18 mouse cellular contexts compared by ENCODE assay signal in genomic region chr8:70719796-70720270, GRCm38 (mm10). TPM values are rescaled to one million over a fixed set of nuclear protein-coding genes. Genes with fewer than 3 reads are reported as not detected.
DNase-seq lines count a peak whose midpoint lies in the region; ATAC-seq and TF ChIP-seq lines count a peak whose summit lies in the region.
"Had no signal": no experiment of that assay in that cellular context is flagged by ENCODE, and none has a peak within 500 bp of the region (broad histone marks: within the 10 kb centered on the region; RNA-seq: fewer than 3 reads in every experiment).

No protein-coding gene starts in this region.

- TF ChIP-seq POLR2A in lung, adult 2 months (IDR thresholded peaks at IDR 0.05; ENCODE audit: borderline replicate concordance, extremely low read depth, low read depth, low read length): no peak
- no peak for TF ChIP-seq POLR2A in myocyte (IDR thresholded peaks at IDR 0.05; ENCODE audit: insufficient read length, low read depth)

- DNase-seq in cerebellum, postnatal 10 days: peak; percentile 19 to 23
- DNase-seq in cerebellum, adult 8-10 months: no peak
- peak; percentile 20 for DNase-seq in lung, postnatal 10 days
- no peak for DNase-seq in lung, adult 2 months
- DNase-seq in forebrain, embryonic 14.5 days (ENCODE audit: low spot score): no peak
- no peak for DNase-seq in left cerebral cortex, adult 2 months (ENCODE audit: extremely low spot score in 1 of 2, low spot score in 2 of 2)
- DNase-seq: embryo, embryonic 11 days; heart, postnatal 14 days; midbrain, embryonic 14.5 days; right cerebral cortex, postnatal 4 days had no signal

- no peaks in the 10 kb centered on the region for H3K9me3 ChIP-seq in forebrain, embryonic 14.5 days (replicated peaks; ENCODE audit: control insufficient read depth, low read length)
- H3K9me3 ChIP-seq: liver, embryonic 15.5 days; neural tube, embryonic 15.5 days had no signal

- intact Hi-C loops in left cerebral cortex, adult 2 months (cut with DNase I): loop anchor here (1.0 kb wide), 3 partner anchors 32 to 120 kb away; no protein-coding TSS in a partner anchor

- no peak overlapping the region for H3K9ac ChIP-seq in forebrain, embryonic 14.5 days (ENCODE audit: low read length)
- H3K9ac ChIP-seq: liver, embryonic 15.5 days; neural tube, embryonic 15.5 days had no signal

- no peaks in the 10 kb centered on the region for H3K4me1 ChIP-seq in lung, adult 2 months (ENCODE audit: control insufficient read depth, insufficient read depth, low read length)
- no peaks in the 10 kb centered on the region for H3K4me1 ChIP-seq in brown adipose tissue, adult 24 weeks (ENCODE audit: control insufficient read depth, insufficient read depth, insufficient read length, low read length)
- no peaks in the 10 kb centered on the region for H3K4me1 ChIP-seq in forebrain, embryonic 14.5 days (ENCODE audit: control insufficient read depth, insufficient read depth, low read length)
- H3K4me1 ChIP-seq: neural tube, embryonic 15.5 days had no signal

- TF ChIP-seq CTCF in lung, adult 2 months (IDR thresholded peaks at IDR 0.05; ENCODE audit: insufficient read depth, low read length): no peak
- no peak for TF ChIP-seq CTCF in left cerebral cortex, adult 2 months (IDR thresholded peaks at IDR 0.05)

- H3K27me3 ChIP-seq in myocyte (ENCODE audit: control insufficient read depth, insufficient read depth, insufficient read length): no peaks in the 10 kb centered on the region
- H3K27me3 ChIP-seq in forebrain, embryonic 14.5 days (replicated peaks; ENCODE audit: control insufficient read depth, insufficient read depth, low read length): no peaks in the 10 kb centered on the region

- WGBS in lung, adult 2 months: 44% methylated on average over 9 of the region's 9 CpGs
- WGBS in forebrain, embryonic 14.5 days: 70% methylated on average over 9 of the region's 9 CpGs

- peak overlapping the region; percentile 49 for H3K27ac ChIP-seq in brown adipose tissue, adult 24 weeks (replicated peaks; ENCODE audit: low read depth, low read length)
- no peak overlapping the region for H3K27ac ChIP-seq in forebrain, embryonic 14.5 days (ENCODE audit: low read depth, low read length)
- H3K27ac ChIP-seq in left cerebral cortex, adult 2 months: no peak overlapping the region
- H3K27ac ChIP-seq: kidney, postnatal 0 days; liver, embryonic 15.5 days; neural tube, embryonic 15.5 days had no signal

- H3K4me2 ChIP-seq in myocyte (ENCODE audit: low read depth): no peak overlapping the region
- no peak overlapping the region for H3K4me2 ChIP-seq in forebrain, embryonic 14.5 days (ENCODE audit: low read length)
- H3K4me2 ChIP-seq: liver, embryonic 15.5 days; neural tube, embryonic 15.5 days had no signal

- no peaks in the 10 kb centered on the region for H3K79me2 ChIP-seq in myocyte (ENCODE audit: control insufficient read depth, insufficient read depth)

- ATAC-seq in forebrain, embryonic 14.5 days: no peak

- no peak overlapping the region for H3K4me3 ChIP-seq in lung, adult 2 months (replicated peaks; ENCODE audit: extremely low read depth, low read depth, low read length)
- no peak overlapping the region for H3K4me3 ChIP-seq in brown adipose tissue, adult 24 weeks (ENCODE audit: insufficient read depth, low read depth, low read length)
- H3K4me3 ChIP-seq in myocyte: no peak overlapping the region
- H3K4me3 ChIP-seq in forebrain, embryonic 14.5 days (ENCODE audit: low read depth, low read length): no peak overlapping the region
- H3K4me3 ChIP-seq in left cerebral cortex, adult 2 months: no peak overlapping the region
- H3K4me3 ChIP-seq: liver, embryonic 15.5 days; neural tube, embryonic 15.5 days had no signal

- no peaks in the 10 kb centered on the region for H3K36me3 ChIP-seq in myocyte (ENCODE audit: control insufficient read depth, insufficient read depth)
- no peaks in the 10 kb centered on the region for H3K36me3 ChIP-seq in forebrain, embryonic 14.5 days (ENCODE audit: control insufficient read depth, insufficient read depth, low read length)
- H3K36me3 ChIP-seq: liver, embryonic 15.5 days; neural tube, embryonic 15.5 days had no signal

- no peak overlapping the region for H3ac ChIP-seq in myocyte (ENCODE audit: control insufficient read depth, insufficient read length)

TF ChIP-seq in myocyte, 11 proteins besides CTCF, POLR2A, EP300 and RAD21:
- TF ChIP-seq CEBPB (IDR thresholded peaks at IDR 0.05; ENCODE audit: insufficient read depth, poor library complexity, severe bottlenecking) (no peak), MYOD1 (IDR thresholded peaks at IDR 0.05; ENCODE audit: control insufficient read depth in 1 of 3, insufficient read length in 2 of 3, low read depth in 2 of 3) (peak; percentile 53 to 88 (median 77))
TF ChIP-seq in myocyte: peak in this region for 1.

RNA-seq across cellular contexts. Expression of gene Gm3336, which starts 1.5 kb away (rescaled TPM):
- 0.43 and 1.2 TPM in 2 replicates for polyA plus RNA-seq in lung, adult 2 months (2012; rRNA removed)
- not detected in 2 replicates for polyA plus RNA-seq in brown adipose tissue, adult 24 weeks (2012; ENCODE audit: insufficient read depth, insufficient read length, missing spikeins)
- 0.23 TPM for polyA plus RNA-seq in myocyte (2012; fragmentation: generic; extraction: Trizol)
- not detected in 2 replicates for polyA plus RNA-seq in forebrain, embryonic 14.5 days (2014; fragmentation: Nextera tagmentation; extraction: Ambion mirVana)
- not detected for total RNA-seq in left cerebral cortex, adult 2 months (2021)
- total RNA-seq: gastrocnemius, postnatal 4 days; heart, postnatal 14 days; left cerebral cortex, postnatal 10 days had no signal
- polyA plus RNA-seq: midbrain, embryonic 14.5 days; neural tube, embryonic 15.5 days had no signal

RNA-seq across cellular contexts. Expression of gene Pde4c, which starts 3.7 kb away (rescaled TPM):
- 4.1 and 5.5 TPM in 2 replicates for polyA plus RNA-seq in lung, adult 2 months (2012; rRNA removed)
- 0.36 and 1.7 TPM in 2 replicates for polyA plus RNA-seq in brown adipose tissue, adult 24 weeks (2012; ENCODE audit: insufficient read depth, insufficient read length, missing spikeins)
- polyA plus RNA-seq in myocyte (2012; fragmentation: generic; extraction: Trizol): 0.10 TPM
- not detected in 2 replicates for polyA plus RNA-seq in forebrain, embryonic 14.5 days (2014; fragmentation: Nextera tagmentation; extraction: Ambion mirVana)
- 1 to 10 TPM; 1.9 to 3.0 TPM for total RNA-seq in left cerebral cortex, adult 2 months (2021)

RNA-seq across cellular contexts. Expression of gene Iqcn, which starts 16.6 kb away (rescaled TPM):
- polyA plus RNA-seq in lung, adult 2 months (2012; rRNA removed): 0.03 TPM in 1 of 2 replicates, not detected in the other
- polyA plus RNA-seq in brown adipose tissue, adult 24 weeks (2012; ENCODE audit: insufficient read depth, insufficient read length, missing spikeins): not detected in 2 replicates
- polyA plus RNA-seq in myocyte (2012; fragmentation: generic; extraction: Trizol): 0.02 TPM
- polyA plus RNA-seq in forebrain, embryonic 14.5 days (2014; fragmentation: Nextera tagmentation; extraction: Ambion mirVana): 0.06 and 0.10 TPM in 2 replicates
- under 1 TPM; 0.16 to 0.21 TPM for total RNA-seq in left cerebral cortex, adult 2 months (2021)
- total RNA-seq: CH12.LX; gastrocnemius, postnatal 4 days had no signal

RNA-seq across cellular contexts. Expression of gene Jund, which starts 21.1 kb away (rescaled TPM):
- 378 and 717 TPM in 2 replicates for polyA plus RNA-seq in lung, adult 2 months (2012; rRNA removed)
- 106 and 111 TPM in 2 replicates for polyA plus RNA-seq in brown adipose tissue, adult 24 weeks (2012; ENCODE audit: insufficient read depth, insufficient read length, missing spikeins)
- 246 TPM for polyA plus RNA-seq in myocyte (2012; fragmentation: generic; extraction: Trizol)
- polyA plus RNA-seq in forebrain, embryonic 14.5 days (2014; fragmentation: Nextera tagmentation; extraction: Ambion mirVana): 87.2 and 94.0 TPM in 2 replicates
- total RNA-seq in left cerebral cortex, adult 2 months (2021): 100 to 1,000 TPM; 247 to 264 TPM

RNA-seq across cellular contexts. Expression of gene Rab3a, which starts 34.6 kb away (rescaled TPM):
- 46.4 and 53.4 TPM in 2 replicates for polyA plus RNA-seq in lung, adult 2 months (2012; rRNA removed)
- polyA plus RNA-seq in brown adipose tissue, adult 24 weeks (2012; ENCODE audit: insufficient read depth, insufficient read length, missing spikeins): 18.1 and 21.3 TPM in 2 replicates
- 34.9 TPM for polyA plus RNA-seq in myocyte (2012; fragmentation: generic; extraction: Trizol)
- polyA plus RNA-seq in forebrain, embryonic 14.5 days (2014; fragmentation: Nextera tagmentation; extraction: Ambion mirVana): 330 and 371 TPM in 2 replicates
- 100 to 1,000 TPM; 808 to 835 TPM for total RNA-seq in left cerebral cortex, adult 2 months (2021)

Comparison
In these comparisons a context has a peak if more than half of its experiments do, and no peak if none do; other contexts are left out.
1. DNase-seq: peak in cerebellum, postnatal 10 days (2 of 2) and lung, postnatal 10 days (single experiment); none in cerebellum, adult 8-10 months (single experiment), lung, adult 2 months (single experiment), forebrain, embryonic 14.5 days (single experiment) and left cerebral cortex, adult 2 months (0 of 2).